Mouse (Mus musculus) heart, embryonic 16.5 days (tissue): ENCODE results near the gene Nat8f1. TPM values are rescaled to one million over a fixed set of nuclear protein-coding genes. Genes with fewer than 3 reads are reported as not detected.
"Not testable (repeated sequence)": the region's sequence is repeated elsewhere in the genome, so short reads cannot be mapped to it uniquely, and the experiment has no call there.

Experiments used
- ATAC-seq: fragments of 200-750 bp; cut with Nextera tagmentation; replicated peaks from 2 replicates; pipeline ENCODE4 v1.8.0; 2017; ENCODE audit warnings: moderate number of reproducible peaks; ENCODE audit not compliant: insufficient read depth, low FRiP score; ENCODE audit errors: extremely low read depth
- H3K27ac ChIP-seq: fragments of 300-500 bp; sonication (generic); 2 replicates; pipeline ENCODE4 v1.5.1; 2014; ENCODE audit warnings: mild to moderate bottlenecking, low read length, control low read depth, moderate library complexity
- H3K27me3 ChIP-seq: fragments of 300-500 bp; sonication (generic); 2 replicates; pipeline ENCODE4 v1.6.1; 2014; ENCODE audit warnings: low read length, mixed read lengths; ENCODE audit not compliant: control insufficient read depth, insufficient read depth
- H3K36me3 ChIP-seq: fragments of 300-500 bp; sonication (generic); 2 replicates; pipeline ENCODE4 v1.6.1; 2014; ENCODE audit not compliant: control insufficient read depth, insufficient read depth
- H3K4me1 ChIP-seq: fragments of 300-500 bp; sonication (generic); 2 replicates; pipeline ENCODE4 v1.6.1; 2014; ENCODE audit warnings: low read length, mixed read lengths; ENCODE audit not compliant: control insufficient read depth, insufficient read depth
- H3K4me2 ChIP-seq: fragments of 300-500 bp; sonication (generic); 2 replicates; pipeline ENCODE4 v1.6.1; 2014; ENCODE audit warnings: low read depth, mild to moderate bottlenecking, control low read depth, low read length
- H3K4me3 ChIP-seq: fragments of 300-500 bp; sonication (generic); 2 replicates; pipeline ENCODE4 v1.5.1; 2014; ENCODE audit warnings: mild to moderate bottlenecking, control low read depth, low read length
- H3K9ac ChIP-seq: fragments of 300-500 bp; sonication (generic); 2 replicates; pipeline ENCODE4 v1.6.1; 2014; ENCODE audit warnings: low read length, control low read depth
- H3K9me3 ChIP-seq: fragments of 300-500 bp; sonication (generic); replicated peaks from 2 replicates; pipeline ENCODE4 v1.6.1; 2016; ENCODE audit warnings: low read length; ENCODE audit not compliant: control insufficient read depth
- WGBS: fragments of 180-500 bp; shearing (Covaris S2); extraction: QIAGEN DNeasy Blood & Tissue Kit; methylation state at CpG from one replicate; pipeline ENCODE4 v1.1.7; 2014; 5-methylcytosine and 5-hydroxymethylcytosine counted together
- polyA plus RNA-seq: library from polyadenylated mRNA; unstranded; fragments of >200 nt; fragmentation: Nextera tagmentation; extraction: Ambion mirVana; gene quantifications from 2 replicates; pipeline ENCODE4 v1.2.1, GENCODE M21; 2015

The Nat8f1 gene
- polyA plus RNA-seq, 1 experiment from 2014 or later: 4.6 TPM

GRCm38 (mm10) chr6:85884311-85884710 is 31.2 kb downstream of the Nat8f1 start:
- H3K27ac ChIP-seq: no peak overlapping the region
- no peaks in the 10 kb centered on the region for H3K27me3 ChIP-seq
- WGBS: 85% methylated on average over 1 of the region's 1 CpGs
- no peaks in the 10 kb centered on the region for H3K36me3 ChIP-seq
- H3K4me1 ChIP-seq: no peaks in the 10 kb centered on the region
- ATAC-seq: no peak
- H3K9ac ChIP-seq: no peak overlapping the region
- peaks cover 11% of the 10 kb centered on the region for H3K9me3 ChIP-seq
- H3K4me2 ChIP-seq: no peak overlapping the region
- H3K4me3 ChIP-seq: no peak overlapping the region

GRCm38 (mm10) chr6:85883246-85883645 is 32.2 kb downstream of the Nat8f1 start:
- WGBS: 88% methylated on average over 9 of the region's 9 CpGs
- not testable (repeated sequence) for H3K4me2 ChIP-seq, H3K4me3 ChIP-seq, H3K27ac ChIP-seq, H3K36me3 ChIP-seq, ATAC-seq, H3K27me3 ChIP-seq, H3K9ac ChIP-seq, H3K4me1 ChIP-seq
- peaks cover 11% of the 10 kb centered on the region for H3K9me3 ChIP-seq

DNA sequence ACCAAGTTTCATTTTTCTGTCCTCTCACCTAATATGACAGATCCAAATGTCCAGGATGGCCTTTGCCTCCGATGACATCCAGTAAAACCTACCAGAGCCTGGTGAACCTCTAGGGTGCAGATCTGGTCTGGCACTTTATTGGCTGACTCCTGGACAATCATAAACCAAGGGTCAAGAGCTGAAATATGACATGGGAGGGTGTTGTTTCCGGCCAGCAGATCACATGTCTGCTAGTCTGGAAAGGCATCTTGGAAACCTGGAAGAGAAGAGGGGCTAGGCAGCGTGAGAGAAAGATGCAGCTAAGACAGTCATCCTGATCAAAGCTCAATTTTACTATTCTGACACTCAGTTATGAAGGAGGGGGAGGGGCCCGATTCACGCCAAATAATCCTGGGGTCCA is 46.5 kb downstream of the Nat8f1 start, which contains the start of gene Nat8f2:
Nat8f2 (minus strand) TSS at position 153 of the 400 bp plus-strand sequence.
- not testable (repeated sequence) for H3K36me3 ChIP-seq, H3K4me2 ChIP-seq, ATAC-seq, H3K9me3 ChIP-seq, H3K4me1 ChIP-seq, H3K4me3 ChIP-seq, H3K9ac ChIP-seq, H3K27me3 ChIP-seq, H3K27ac ChIP-seq
- WGBS: 80% methylated on average over 5 of the region's 5 CpGs

- H3K36me3 ChIP-seq: no peaks in the 10 kb centered on the region
- no peaks in the 10 kb centered on the region for H3K9me3 ChIP-seq
- 57% methylated on average over 8 of the region's 8 CpGs for WGBS
- ATAC-seq: no peak
- H3K4me1 ChIP-seq: no peaks in the 10 kb centered on the region
- H3K4me2 ChIP-seq: no peak overlapping the region
- H3K27ac ChIP-seq: no peak overlapping the region
- H3K9ac ChIP-seq: no peak overlapping the region
- no peaks in the 10 kb centered on the region for H3K27me3 ChIP-seq
- H3K4me3 ChIP-seq: no peak overlapping the region
Measured at GRCm38 (mm10) chr6:85867726-85868690, 47.5 kb downstream of the Nat8f1 start.

- not testable (repeated sequence) for H3K4me2 ChIP-seq, H3K9ac ChIP-seq, H3K9me3 ChIP-seq, ATAC-seq, H3K4me1 ChIP-seq, H3K27ac ChIP-seq, H3K4me3 ChIP-seq, H3K36me3 ChIP-seq, H3K27me3 ChIP-seq
- 10% methylated on average over 1 of the region's 1 CpGs for WGBS
Measured at GRCm38 (mm10) chr6:85866995-85867394, 48.5 kb downstream of the Nat8f1 start.

- 82% methylated on average over 3 of the region's 3 CpGs for WGBS
- not testable (repeated sequence) for H3K36me3 ChIP-seq, H3K27me3 ChIP-seq, H3K4me1 ChIP-seq, H3K4me2 ChIP-seq, H3K27ac ChIP-seq, H3K4me3 ChIP-seq, H3K9ac ChIP-seq, ATAC-seq, H3K9me3 ChIP-seq
Measured at GRCm38 (mm10) chr6:85866166-85866565, 49.3 kb downstream of the Nat8f1 start.

GRCm38 (mm10) chr6:85864900-85865639 is 50.4 kb downstream of the Nat8f1 start:
- not testable (repeated sequence) for H3K9ac ChIP-seq, H3K9me3 ChIP-seq, ATAC-seq, H3K27me3 ChIP-seq, H3K27ac ChIP-seq, H3K36me3 ChIP-seq, H3K4me2 ChIP-seq, H3K4me3 ChIP-seq, H3K4me1 ChIP-seq
- 68% methylated on average over 6 of the region's 7 CpGs for WGBS

- no peak for ATAC-seq
- no peak overlapping the region for H3K4me2 ChIP-seq
- H3K9me3 ChIP-seq: no peaks in the 10 kb centered on the region
- no peak overlapping the region for H3K9ac ChIP-seq
- 90% methylated on average over 2 of the region's 2 CpGs for WGBS
- no peaks in the 10 kb centered on the region for H3K27me3 ChIP-seq
- H3K36me3 ChIP-seq: no peaks in the 10 kb centered on the region
- H3K27ac ChIP-seq: no peak overlapping the region
- no peaks in the 10 kb centered on the region for H3K4me1 ChIP-seq
- H3K4me3 ChIP-seq: no peak overlapping the region
Measured at GRCm38 (mm10) chr6:85863840-85864239, 51.6 kb downstream of the Nat8f1 start.

DNA sequence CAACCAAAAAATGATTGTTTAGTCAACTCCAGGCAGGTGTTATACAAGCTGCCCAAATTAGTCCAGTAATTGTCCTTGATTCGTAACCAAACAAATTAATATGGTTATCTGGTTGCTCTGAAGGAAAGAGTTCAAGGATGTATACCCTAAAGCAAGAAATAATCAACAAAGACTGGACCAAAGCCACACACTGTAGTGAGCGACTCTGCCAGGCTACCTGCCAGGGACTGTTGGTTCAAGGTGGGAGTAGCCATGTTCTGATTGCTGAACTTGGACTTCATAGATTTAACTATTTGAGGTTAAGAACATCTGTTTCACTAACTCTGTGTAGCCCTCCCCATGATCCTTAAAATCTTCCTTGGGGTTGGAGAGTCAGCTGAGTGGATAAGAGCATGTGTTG is 52.4 kb downstream of the Nat8f1 start:
- Histone ChIP-seq H3K36me3 (no peaks in the 10 kb centered on the region), H3K27me3 (no peaks in the 10 kb centered on the region), H3K9me3 (no peaks in the 10 kb centered on the region), H3K4me3 (no peak overlapping the region), H3K9ac (no peak overlapping the region), H3K4me1 (no peaks in the 10 kb centered on the region), H3K27ac (no peak overlapping the region), H3K4me2 (no peak overlapping the region)
- 82% methylated on average over 2 of the region's 2 CpGs for WGBS
- no peak for ATAC-seq
